Mouse (Mus musculus) heart, embryonic 12.5 days (tissue): ENCODE measurements around the gene Efcab2. TPM values are rescaled to one million over a fixed set of nuclear protein-coding genes. Genes with fewer than 3 reads are reported as not detected.

Experiments
- ATAC-seq: fragments of 200-750 bp; cut with Nextera tagmentation; 2 replicates; pipeline ENCODE4 v1.8.0; 2017; ENCODE audit warnings: moderate TSS enrichment, moderate library complexity; ENCODE audit not compliant: insufficient number of reproducible peaks, low FRiP score
- H3K27ac ChIP-seq: fragments of 300-500 bp; sonication (generic); 2 replicates; pipeline ENCODE4 v1.5.1; 2016; ENCODE audit warnings: mild to moderate bottlenecking, moderate library complexity; ENCODE audit not compliant: poor library complexity, severe bottlenecking
- H3K27me3 ChIP-seq: fragments of 300-500 bp; sonication (generic); replicated peaks from 2 replicates; pipeline ENCODE4 v1.6.1; 2016; ENCODE audit warnings: mild to moderate bottlenecking, moderate library complexity
- H3K36me3 ChIP-seq: fragments of 300-500 bp; sonication (generic); 2 replicates; pipeline ENCODE4 v1.6.1; 2016; ENCODE audit warnings: mild to moderate bottlenecking, moderate library complexity
- H3K4me1 ChIP-seq: fragments of 300-500 bp; sonication (generic); replicated peaks from 2 replicates; pipeline ENCODE4 v1.6.1; 2016; ENCODE audit warnings: mild to moderate bottlenecking
- H3K4me2 ChIP-seq: fragments of 300-500 bp; sonication (generic); 2 replicates; pipeline ENCODE4 v1.6.1; 2016; ENCODE audit warnings: mild to moderate bottlenecking, moderate library complexity
- H3K4me3 ChIP-seq: fragments of 300-500 bp; sonication (generic); 2 replicates; pipeline ENCODE4 v1.5.1; 2016; ENCODE audit warnings: mild to moderate bottlenecking
- H3K9ac ChIP-seq: fragments of 300-500 bp; sonication (generic); 2 replicates; pipeline ENCODE4 v1.6.1; 2016; ENCODE audit warnings: mild to moderate bottlenecking, moderate library complexity
- H3K9me3 ChIP-seq: fragments of 300-500 bp; sonication (generic); replicated peaks from 2 replicates; pipeline ENCODE4 v1.6.1; 2016; ENCODE audit warnings: mild to moderate bottlenecking, moderate library complexity
- WGBS: fragments of 180-500 bp; shearing (Covaris S2); methylation state at CpG from one replicate; pipeline ENCODE4 v1.1.7; 2016; 5-methylcytosine and 5-hydroxymethylcytosine counted together
- polyA plus RNA-seq: library from polyadenylated mRNA; unstranded; fragments of >200 nt; fragmentation: Nextera tagmentation; extraction: Ambion mirVana; gene quantifications from 2 replicates; pipeline ENCODE4 v1.2.1, GENCODE M21; 2016

Gene Efcab2
- polyA plus RNA-seq, 1 experiment from 2014 or later, result 13.5 TPM

- Histone ChIP-seq H3K27ac (no peak overlapping the region), H3K4me2 (no peak overlapping the region), H3K27me3 (no peaks in the 10 kb centered on the region), H3K9me3 (no peaks in the 10 kb centered on the region), H3K9ac (no peak overlapping the region), H3K4me3 (no peak overlapping the region), H3K36me3 (no peaks in the 10 kb centered on the region), H3K4me1 (no peaks in the 10 kb centered on the region)
- 70% methylated on average over 2 of the region's 2 CpGs for WGBS
- no peak for ATAC-seq
Observed at GRCm38 (mm10) chr1:178376907-178377306, 29.0 kb upstream of the Efcab2 start.

- 68% methylated on average over 3 of the region's 3 CpGs for WGBS
- H3K9ac ChIP-seq, result no peak overlapping the region
- no peaks in the 10 kb centered on the region for H3K9me3 ChIP-seq
- peaks cover 4% of the 10 kb centered on the region for H3K4me1 ChIP-seq
- no peaks in the 10 kb centered on the region for H3K36me3 ChIP-seq
- no peaks in the 10 kb centered on the region for H3K27me3 ChIP-seq
- H3K27ac ChIP-seq, result no peak overlapping the region
- no peak overlapping the region for H3K4me3 ChIP-seq
- no peak overlapping the region for H3K4me2 ChIP-seq
- ATAC-seq, result no peak
Observed at GRCm38 (mm10) chr1:178378115-178378514, 27.8 kb upstream of the Efcab2 start.

GRCm38 (mm10) chr1:178379224-178379623 is 26.7 kb upstream of the Efcab2 start:
- H3K4me1 ChIP-seq, result peaks cover 4% of the 10 kb centered on the region
- ATAC-seq, result no peak
- no peak overlapping the region for H3K27ac ChIP-seq
- no peaks in the 10 kb centered on the region for H3K9me3 ChIP-seq
- H3K27me3 ChIP-seq, result no peaks in the 10 kb centered on the region
- 92% methylated on average over 1 of the region's 1 CpGs for WGBS
- H3K4me3 ChIP-seq, result no peak overlapping the region
- no peak overlapping the region for H3K4me2 ChIP-seq
- no peaks in the 10 kb centered on the region for H3K36me3 ChIP-seq
- no peak overlapping the region for H3K9ac ChIP-seq

- Histone ChIP-seq H3K27me3 (no peaks in the 10 kb centered on the region), H3K4me3 (no peak overlapping the region), H3K9me3 (no peaks in the 10 kb centered on the region), H3K4me2 (no peak overlapping the region), H3K27ac (no peak overlapping the region), H3K36me3 (no peaks in the 10 kb centered on the region), H3K9ac (no peak overlapping the region), H3K4me1 (peaks cover 4% of the 10 kb centered on the region)
- ATAC-seq, result no peak
Observed at GRCm38 (mm10) chr1:178382165-178382564, 23.7 kb upstream of the Efcab2 start.

- Histone ChIP-seq H3K9ac (no peak overlapping the region), H3K4me3 (no peak overlapping the region), H3K27me3 (no peaks in the 10 kb centered on the region), H3K36me3 (no peaks in the 10 kb centered on the region), H3K9me3 (no peaks in the 10 kb centered on the region), H3K4me2 (no peak overlapping the region), H3K27ac (no peak overlapping the region), H3K4me1 (peaks cover 9% of the 10 kb centered on the region)
- no peak for ATAC-seq
- WGBS, result 76% methylated on average over 4 of the region's 4 CpGs
Observed at GRCm38 (mm10) chr1:178388802-178389201, 17.1 kb upstream of the Efcab2 start.

GRCm38 (mm10) chr1:178389401-178389800 is 16.5 kb upstream of the Efcab2 start:
- H3K4me1 ChIP-seq, result peaks cover 9% of the 10 kb centered on the region
- no peaks in the 10 kb centered on the region for H3K9me3 ChIP-seq

GRCm38 (mm10) chr1:178392970-178393369 is 12.9 kb upstream of the Efcab2 start:
- peaks cover 14% of the 10 kb centered on the region for H3K4me1 ChIP-seq
- no peak overlapping the region for H3K27ac ChIP-seq
- no peak for ATAC-seq
- no peaks in the 10 kb centered on the region for H3K36me3 ChIP-seq
- no peaks in the 10 kb centered on the region for H3K27me3 ChIP-seq
- 67% methylated on average over 5 of the region's 5 CpGs for WGBS
- peaks cover 4% of the 10 kb centered on the region; the same call in 1 of the 2 replicates for H3K9me3 ChIP-seq
- H3K4me2 ChIP-seq, result no peak overlapping the region
- H3K4me3 ChIP-seq, result no peak overlapping the region
- no peak overlapping the region for H3K9ac ChIP-seq

More at GRCm38 (mm10) chr1:178389401-178389800, 16.5 kb upstream of the Efcab2 start:
- Histone ChIP-seq H3K27me3 (no peaks in the 10 kb centered on the region), H3K4me2 (no peak overlapping the region), H3K4me3 (no peak overlapping the region), H3K27ac (no peak overlapping the region), H3K36me3 (no peaks in the 10 kb centered on the region), H3K9ac (no peak overlapping the region)
- ATAC-seq, result no peak
- WGBS, result 75% methylated on average over 2 of the region's 2 CpGs

- Histone ChIP-seq H3K9ac (no peak overlapping the region), H3K27me3 (no peaks in the 10 kb centered on the region), H3K9me3 (peaks cover 4% of the 10 kb centered on the region; the same call in 1 of the 2 replicates), H3K36me3 (no peaks in the 10 kb centered on the region), H3K4me3 (no peak overlapping the region), H3K4me2 (no peak overlapping the region), H3K4me1 (peaks cover 12% of the 10 kb centered on the region), H3K27ac (no peak overlapping the region)
- no peak for ATAC-seq
- WGBS, result 79% methylated on average over 6 of the region's 6 CpGs
Observed at GRCm38 (mm10) chr1:178395091-178395490, 10.8 kb upstream of the Efcab2 start.

GRCm38 (mm10) chr1:178396383-178396782 is 9.5 kb upstream of the Efcab2 start:
- Histone ChIP-seq H3K27ac (no peak overlapping the region), H3K9ac (no peak overlapping the region), H3K4me2 (no peak overlapping the region), H3K36me3 (no peaks in the 10 kb centered on the region), H3K27me3 (no peaks in the 10 kb centered on the region), H3K4me1 (peaks cover 4% of the 10 kb centered on the region; the same call in 1 of the 2 replicates), H3K4me3 (no peak overlapping the region), H3K9me3 (peaks cover 4% of the 10 kb centered on the region; the same call in 1 of the 2 replicates)
- ATAC-seq, result peak; percentile 66; the same call in 1 of the 2 replicates
- WGBS, result 58% methylated on average over 4 of the region's 4 CpGs

GRCm38 (mm10) chr1:178399879-178400278 is 6.0 kb upstream of the Efcab2 start:
- Histone ChIP-seq H3K9ac (no peak overlapping the region), H3K27me3 (no peaks in the 10 kb centered on the region), H3K36me3 (no peaks in the 10 kb centered on the region), H3K4me1 (peaks cover 4% of the 10 kb centered on the region; the same call in 1 of the 2 replicates), H3K9me3 (peaks cover 4% of the 10 kb centered on the region; the same call in 1 of the 2 replicates), H3K4me3 (no peak overlapping the region), H3K4me2 (no peak overlapping the region), H3K27ac (no peak overlapping the region)
- ATAC-seq, result no peak
- WGBS, result 81% methylated on average over 6 of the region's 6 CpGs

GRCm38 (mm10) chr1:178400652-178401051 is 5.2 kb upstream of the Efcab2 start:
- Histone ChIP-seq H3K27ac (peak overlapping the region; percentile 36; the same call in 1 of the 2 replicates), H3K27me3 (no peaks in the 10 kb centered on the region), H3K9me3 (peaks cover 4% of the 10 kb centered on the region; the same call in 1 of the 2 replicates), H3K9ac (no peak overlapping the region), H3K4me2 (no peak overlapping the region), H3K4me3 (no peak overlapping the region), H3K4me1 (peaks cover 4% of the 10 kb centered on the region; the same call in 1 of the 2 replicates), H3K36me3 (no peaks in the 10 kb centered on the region)
- 61% methylated on average over 7 of the region's 7 CpGs for WGBS
- ATAC-seq, result no peak

GRCm38 (mm10) chr1:178401960-178402359 is 3.9 kb upstream of the Efcab2 start:
- Histone ChIP-seq H3K9me3 (peaks cover 4% of the 10 kb centered on the region; the same call in 1 of the 2 replicates), H3K27me3 (no peaks in the 10 kb centered on the region), H3K4me2 (no peak overlapping the region), H3K27ac (no peak overlapping the region), H3K4me1 (no peaks in the 10 kb centered on the region), H3K4me3 (no peak overlapping the region), H3K9ac (no peak overlapping the region), H3K36me3 (no peaks in the 10 kb centered on the region)
- no peak for ATAC-seq
- 77% methylated on average over 6 of the region's 6 CpGs for WGBS
